Mouse (Mus musculus): Measurements from ENCODE around the gene Gm4181.
"Not testable (repeated sequence)": the region's sequence is repeated elsewhere in the genome, so short reads cannot be mapped to it uniquely, and the experiment has no call there.

Gene Gm4181

DNA sequence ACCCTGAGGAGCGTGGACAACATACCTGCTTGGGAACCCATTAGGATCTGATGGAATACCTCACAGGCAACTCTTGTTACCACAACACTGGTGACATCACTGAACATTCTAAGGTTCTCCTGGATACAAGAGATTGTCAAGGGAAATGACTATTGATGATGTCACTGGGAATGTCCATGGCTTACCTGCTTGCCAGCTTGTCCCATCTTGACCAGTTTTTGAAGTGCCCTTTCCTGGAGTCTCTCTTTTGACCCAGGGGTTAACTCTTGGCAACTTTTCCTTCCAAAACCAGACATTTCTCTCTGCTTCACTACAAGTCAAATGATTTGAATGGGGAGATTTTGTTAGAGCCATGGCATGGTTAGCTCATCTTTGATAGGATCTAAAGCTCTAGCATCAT, at the start of gene Gm4181:
Gene Gm4181 (minus strand): TSS at position 101 of the 400 bp plus-strand sequence.
- DNase-seq (ENCODE audit: low read depth, low spot score): not testable (repeated sequence)

- no peak for DNase-seq (ENCODE audit: low read depth, low spot score)
Observed at GRCm38 (mm10) chr14:51677269-51677668, 41.8 kb upstream of the Gm4181 start.

- not testable (repeated sequence) for DNase-seq (ENCODE audit: low read depth, low spot score)
Observed at GRCm38 (mm10) chr14:51632426-51632825, 3.0 kb downstream of the Gm4181 start.

DNA sequence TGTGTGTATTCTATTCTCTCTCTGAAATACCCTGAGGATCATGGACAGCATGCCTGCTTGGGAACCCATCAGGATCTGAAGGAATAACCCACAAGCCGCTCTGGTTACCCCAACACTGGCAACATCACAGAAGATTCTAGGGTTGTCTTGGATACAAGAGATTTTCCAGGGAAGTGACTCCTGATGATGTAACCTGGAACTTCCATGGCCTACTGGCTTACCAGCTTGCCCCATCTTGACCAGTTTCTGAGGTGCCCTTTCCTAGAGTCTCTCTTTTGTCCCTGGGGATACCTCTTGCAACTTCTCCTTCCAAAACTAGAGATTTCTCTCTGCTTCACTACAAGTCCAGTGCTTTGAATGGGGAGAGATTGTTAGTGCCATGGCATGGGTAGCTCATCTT, 24.3 kb downstream of the Gm4181 start, which contains the start of gene Gm17078:
Gene Gm17078 (minus strand): TSS at position 101 of the 400 bp plus-strand sequence.
- DNase-seq (ENCODE audit: low read depth, low spot score): no peak

DNA sequence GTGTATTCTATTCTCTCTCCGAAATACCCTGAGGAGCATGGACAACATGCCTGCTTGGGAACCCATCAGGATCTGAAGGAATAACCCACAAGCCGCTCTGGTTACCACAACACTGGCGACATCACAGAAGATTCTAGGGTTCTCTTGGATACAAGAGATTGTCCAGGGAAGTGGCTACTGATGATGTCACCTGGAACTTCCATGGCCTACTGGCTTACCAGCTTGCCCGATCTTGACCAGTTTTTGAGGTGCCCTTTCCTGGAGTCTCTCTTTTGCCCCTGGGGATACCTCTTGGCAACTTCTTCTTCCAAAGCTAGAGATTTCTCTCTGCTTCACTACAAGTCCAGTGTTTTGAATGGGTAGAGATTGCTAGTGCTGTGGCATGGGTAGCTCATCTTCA, 43.4 kb downstream of the Gm4181 start, which contains the start of gene Gm17174:
Gene Gm17174 (minus strand): TSS at position 101 of the 400 bp plus-strand sequence.
- DNase-seq (ENCODE audit: low read depth, low spot score): not testable (repeated sequence)

All from brain, adult 2 months (tissue).